Mouse (Mus musculus): ENCODE measurements at regions not wholly inside any gene's neighbourhood (a gene's known extent, or its start where the extent isn't known, plus 50 kb on each side); places are given as distances from the start of the nearest gene placed in this dataset.

DNA sequence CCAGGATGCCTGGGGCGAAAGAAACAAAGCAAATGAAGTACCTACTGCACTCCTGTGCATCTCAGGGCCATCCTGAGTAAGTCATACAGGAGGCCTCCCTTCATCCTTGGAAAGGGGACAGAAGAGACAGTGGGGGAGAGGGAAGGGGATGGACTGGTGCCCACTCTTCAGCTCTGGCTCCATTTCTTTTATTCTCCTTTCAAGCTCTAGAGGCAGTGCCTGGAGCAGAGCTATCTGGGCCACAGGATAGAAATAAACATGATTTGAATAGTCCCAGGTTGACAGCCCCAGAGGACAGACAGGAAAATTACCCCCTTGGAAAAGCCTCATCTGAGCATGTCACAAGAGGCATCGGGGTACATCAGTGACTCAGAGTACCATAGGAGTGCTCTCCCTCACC, 72.2 kb upstream of the Mafb start:
- TF ChIP-seq CTCF (IDR thresholded peaks at IDR 0.05; ENCODE audit: extremely low read depth, insufficient read length, insufficient replicate concordance, low read depth, low read length), result no peak
- no peak for TF ChIP-seq POLR2A (IDR thresholded peaks at IDR 0.05; ENCODE audit: low read depth, low read length)
